Mouse (Mus musculus): ENCODE data around the gene Kcnk15. TPM values are rescaled to one million over a fixed set of nuclear protein-coding genes. Genes with fewer than 3 reads are reported as not detected.
A peak's percentile ranks its signal among the peaks of the same experiment; 100 is the strongest.

Kcnk15 gene
- polyA plus RNA-seq, 1 experiment from 2014 or later, result not detected

DNA sequence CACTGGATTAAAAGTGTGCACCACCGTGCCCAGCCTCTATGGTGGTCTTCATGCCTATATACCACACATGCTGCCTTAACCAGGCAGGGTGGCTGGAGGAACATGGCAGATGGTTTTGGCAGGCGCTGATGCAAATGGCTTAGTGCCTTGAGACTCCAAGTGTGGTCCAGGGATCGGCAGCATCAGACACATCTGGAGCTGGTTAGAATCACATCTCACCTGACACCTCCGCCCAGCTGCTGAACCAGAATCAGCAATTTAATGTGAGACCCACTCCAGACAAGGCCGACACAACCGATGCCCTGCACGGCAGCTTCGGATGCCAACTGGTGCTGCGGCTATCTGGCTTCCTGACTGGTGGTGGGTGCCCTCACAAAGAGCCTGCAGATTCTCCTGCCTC is 12.6 kb downstream of the Kcnk15 start:
- Histone ChIP-seq H3K9ac (ENCODE audit: low read length) (no peak overlapping the region), H3K27ac (ENCODE audit: low read depth, low read length) (no peak overlapping the region), H3K4me1 (ENCODE audit: control insufficient read depth, insufficient read depth, low read length) (no peaks in the 10 kb centered on the region), H3K4me3 (ENCODE audit: low read depth, low read length) (no peak overlapping the region), H3K9me3 (replicated peaks; ENCODE audit: control insufficient read depth, low read length) (no peaks in the 10 kb centered on the region), H3K36me3 (ENCODE audit: control insufficient read depth, insufficient read depth, low read length) (no peaks in the 10 kb centered on the region), H3K27me3 (replicated peaks; ENCODE audit: control insufficient read depth, insufficient read depth, low read length) (0 out of 2 replicates have a peak, but pooled peaks cover 3% of the 10 kb centered on the region), H3K4me2 (ENCODE audit: low read length) (no peak overlapping the region)
- ATAC-seq (no peak), DNase-seq (ENCODE audit: low spot score) (no peak)
- WGBS, result 94% methylated on average over 9 of the region's 9 CpGs

DNA sequence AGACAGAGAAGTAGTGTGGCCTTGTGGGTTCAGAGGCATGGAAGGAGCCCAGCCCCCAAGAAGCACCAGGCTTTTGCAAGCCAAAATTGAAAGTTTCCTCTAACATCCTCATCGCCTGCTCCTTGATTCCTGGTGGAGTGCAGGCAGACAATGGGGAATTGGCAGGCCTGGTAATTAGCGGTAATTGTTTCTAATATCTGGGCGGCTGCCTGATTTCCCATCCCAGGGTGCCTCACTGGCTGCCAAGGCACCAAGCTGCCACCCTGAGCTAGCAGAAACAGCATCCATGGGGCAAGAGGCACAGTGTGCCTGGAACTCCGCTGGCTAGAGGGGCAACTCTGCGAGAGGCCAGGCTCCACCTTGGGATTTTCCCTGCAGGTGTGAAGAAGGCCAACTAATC is 16.3 kb downstream of the Kcnk15 start:
- Histone ChIP-seq H3K27ac (ENCODE audit: low read depth, low read length) (no peak overlapping the region), H3K9ac (ENCODE audit: low read length) (no peak overlapping the region), H3K27me3 (replicated peaks; ENCODE audit: control insufficient read depth, insufficient read depth, low read length) (0 out of 2 replicates have a peak, but pooled peaks cover 3% of the 10 kb centered on the region), H3K4me2 (ENCODE audit: low read length) (no peak overlapping the region), H3K4me3 (ENCODE audit: low read depth, low read length) (no peak overlapping the region), H3K4me1 (ENCODE audit: control insufficient read depth, insufficient read depth, low read length) (peaks cover 2% of the 10 kb centered on the region), H3K36me3 (ENCODE audit: control insufficient read depth, insufficient read depth, low read length) (no peaks in the 10 kb centered on the region), H3K9me3 (replicated peaks; ENCODE audit: control insufficient read depth, low read length) (no peaks in the 10 kb centered on the region)
- ATAC-seq (no peak), DNase-seq (ENCODE audit: low spot score) (peak; percentile 63)
- 42% methylated on average over 5 of the region's 5 CpGs for WGBS

DNA sequence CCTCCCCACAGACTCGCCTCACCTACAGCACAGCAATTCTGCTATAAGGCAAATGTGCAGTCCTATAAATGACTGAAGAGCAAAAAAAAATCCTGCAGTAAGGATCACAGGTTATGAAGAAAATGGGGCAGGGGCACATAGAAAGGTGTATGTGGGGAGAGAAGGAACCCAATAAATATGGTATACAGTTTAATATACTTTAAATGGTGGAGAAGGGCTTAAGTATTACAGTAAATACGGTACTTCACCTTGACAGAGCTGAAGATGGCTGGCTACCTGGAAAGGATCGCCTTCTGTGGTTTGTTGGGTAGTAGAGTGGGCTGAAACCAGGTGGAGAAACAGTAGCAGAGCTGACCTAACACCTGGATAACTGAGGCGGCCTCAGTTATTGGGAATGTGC is 17.8 kb downstream of the Kcnk15 start:
- Histone ChIP-seq H3K9ac (ENCODE audit: low read length) (no peak overlapping the region), H3K4me3 (ENCODE audit: low read depth, low read length) (no peak overlapping the region), H3K4me2 (ENCODE audit: low read length) (no peak overlapping the region), H3K9me3 (replicated peaks; ENCODE audit: control insufficient read depth, low read length) (no peaks in the 10 kb centered on the region), H3K36me3 (ENCODE audit: control insufficient read depth, insufficient read depth, low read length) (no peaks in the 10 kb centered on the region), H3K27ac (ENCODE audit: low read depth, low read length) (no peak overlapping the region), H3K27me3 (replicated peaks; ENCODE audit: control insufficient read depth, insufficient read depth, low read length) (0 out of 2 replicates have a peak, but pooled peaks cover 3% of the 10 kb centered on the region), H3K4me1 (ENCODE audit: control insufficient read depth, insufficient read depth, low read length) (peaks cover 14% of the 10 kb centered on the region)
- no peak for DNase-seq (ENCODE audit: low spot score)
- ATAC-seq, result no peak
- WGBS, result 76% methylated on average over 4 of the region's 4 CpGs

DNA sequence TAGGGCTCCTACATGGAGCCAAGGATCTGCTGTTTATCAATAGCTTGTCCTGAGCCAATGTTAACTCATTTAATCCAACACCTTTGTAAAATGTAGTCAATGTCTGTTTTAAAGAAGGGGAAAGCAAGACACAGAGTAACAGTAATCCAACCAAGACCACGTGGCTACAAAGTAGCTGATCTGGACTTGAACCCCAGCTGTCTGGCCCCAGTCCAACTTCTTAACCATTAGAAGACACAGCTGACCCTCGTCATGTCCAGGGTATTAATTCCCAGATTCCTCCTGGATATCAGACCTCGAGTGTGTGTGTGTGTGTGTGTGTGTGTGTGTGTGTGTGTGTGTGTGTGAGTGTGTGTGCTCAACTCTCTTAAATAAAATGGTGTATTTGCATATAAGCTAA is 18.5 kb downstream of the Kcnk15 start:
- no peak for DNase-seq (ENCODE audit: low spot score)
- H3K36me3 ChIP-seq (ENCODE audit: control insufficient read depth, insufficient read depth, low read length), result no peaks in the 10 kb centered on the region
- no peak overlapping the region for H3K4me2 ChIP-seq (ENCODE audit: low read length)
- no peak for ATAC-seq
- H3K9ac ChIP-seq (ENCODE audit: low read length), result no peak overlapping the region
- peaks cover 15% of the 10 kb centered on the region for H3K4me1 ChIP-seq (ENCODE audit: control insufficient read depth, insufficient read depth, low read length)
- no peak overlapping the region for H3K27ac ChIP-seq (ENCODE audit: low read depth, low read length)
- 60% methylated on average over 3 of the region's 3 CpGs for WGBS
- H3K4me3 ChIP-seq (ENCODE audit: low read depth, low read length), result no peak overlapping the region
- no peaks in the 10 kb centered on the region for H3K9me3 ChIP-seq (replicated peaks; ENCODE audit: control insufficient read depth, low read length)
- H3K27me3 ChIP-seq (replicated peaks; ENCODE audit: control insufficient read depth, insufficient read depth, low read length), result 0 out of 2 replicates have a peak, but pooled peaks cover 3% of the 10 kb centered on the region

DNA sequence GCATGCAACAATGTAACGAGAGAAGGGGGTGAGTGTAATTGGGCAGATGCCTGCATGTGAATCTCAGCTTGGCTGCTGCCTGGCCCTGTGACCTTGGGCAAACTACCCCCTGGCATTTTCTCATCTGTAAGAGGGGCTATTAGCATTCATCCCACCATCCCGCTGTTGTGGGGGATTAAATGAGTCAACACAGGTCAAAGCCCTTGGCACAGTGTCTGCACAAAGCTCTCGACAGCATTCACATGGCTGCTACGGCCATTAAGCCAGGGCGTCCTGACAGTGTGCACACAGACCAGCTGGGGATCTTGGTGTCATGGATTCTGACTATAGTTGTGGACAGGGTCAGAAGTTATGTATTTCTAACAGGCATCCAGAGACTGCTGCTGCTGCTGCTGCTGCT is 21.4 kb downstream of the Kcnk15 start:
- Histone ChIP-seq H3K27me3 (replicated peaks; ENCODE audit: control insufficient read depth, insufficient read depth, low read length) (0 out of 2 replicates have a peak, but pooled peaks cover 3% of the 10 kb centered on the region), H3K27ac (ENCODE audit: low read depth, low read length) (no peak overlapping the region), H3K9me3 (replicated peaks; ENCODE audit: control insufficient read depth, low read length) (no peaks in the 10 kb centered on the region), H3K36me3 (ENCODE audit: control insufficient read depth, insufficient read depth, low read length) (no peaks in the 10 kb centered on the region), H3K4me2 (ENCODE audit: low read length) (no peak overlapping the region), H3K9ac (ENCODE audit: low read length) (no peak overlapping the region), H3K4me3 (ENCODE audit: low read depth, low read length) (no peak overlapping the region), H3K4me1 (ENCODE audit: control insufficient read depth, insufficient read depth, low read length) (peaks cover 15% of the 10 kb centered on the region)
- DNase-seq (ENCODE audit: low spot score) (peak; percentile 37), ATAC-seq (0 out of 2 replicates have a peak, but pooled peaks have one; percentile 30)
- WGBS, result 24% methylated on average over 5 of the region's 5 CpGs

DNA sequence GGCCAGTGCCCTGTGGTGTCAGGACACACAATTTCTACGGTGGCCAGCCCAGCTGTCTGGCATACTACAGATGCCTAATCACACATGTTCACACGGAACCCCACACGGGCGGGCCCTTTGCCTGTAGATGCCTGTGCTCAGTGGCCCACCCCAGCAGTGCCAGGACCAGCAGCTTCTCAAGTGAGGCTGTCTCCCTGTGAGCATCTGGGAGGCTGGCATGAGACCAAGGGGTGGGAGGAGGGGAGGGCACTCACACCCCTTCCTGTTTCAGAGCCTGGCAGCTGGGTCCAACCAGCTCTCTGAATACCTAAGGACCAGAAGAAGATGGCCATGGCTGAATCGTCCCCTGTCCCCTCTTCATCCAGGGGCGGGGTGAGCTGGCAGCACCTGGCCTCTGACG is 22.0 kb downstream of the Kcnk15 start:
- ATAC-seq, result peak; percentile 84
- peak; percentile 75 for DNase-seq (ENCODE audit: low spot score)
- Histone ChIP-seq H3K4me2 (ENCODE audit: low read length) (no peak overlapping the region), H3K4me1 (ENCODE audit: control insufficient read depth, insufficient read depth, low read length) (peaks cover 15% of the 10 kb centered on the region), H3K27ac (ENCODE audit: low read depth, low read length) (no peak overlapping the region), H3K9me3 (replicated peaks; ENCODE audit: control insufficient read depth, low read length) (no peaks in the 10 kb centered on the region), H3K9ac (ENCODE audit: low read length) (no peak overlapping the region), H3K36me3 (ENCODE audit: control insufficient read depth, insufficient read depth, low read length) (no peaks in the 10 kb centered on the region), H3K27me3 (replicated peaks; ENCODE audit: control insufficient read depth, insufficient read depth, low read length) (no peaks in the 10 kb centered on the region), H3K4me3 (ENCODE audit: low read depth, low read length) (no peak overlapping the region)
- whole genome bisulfite sequencing, result 57% methylated on average over 7 of the region's 7 CpGs

DNA sequence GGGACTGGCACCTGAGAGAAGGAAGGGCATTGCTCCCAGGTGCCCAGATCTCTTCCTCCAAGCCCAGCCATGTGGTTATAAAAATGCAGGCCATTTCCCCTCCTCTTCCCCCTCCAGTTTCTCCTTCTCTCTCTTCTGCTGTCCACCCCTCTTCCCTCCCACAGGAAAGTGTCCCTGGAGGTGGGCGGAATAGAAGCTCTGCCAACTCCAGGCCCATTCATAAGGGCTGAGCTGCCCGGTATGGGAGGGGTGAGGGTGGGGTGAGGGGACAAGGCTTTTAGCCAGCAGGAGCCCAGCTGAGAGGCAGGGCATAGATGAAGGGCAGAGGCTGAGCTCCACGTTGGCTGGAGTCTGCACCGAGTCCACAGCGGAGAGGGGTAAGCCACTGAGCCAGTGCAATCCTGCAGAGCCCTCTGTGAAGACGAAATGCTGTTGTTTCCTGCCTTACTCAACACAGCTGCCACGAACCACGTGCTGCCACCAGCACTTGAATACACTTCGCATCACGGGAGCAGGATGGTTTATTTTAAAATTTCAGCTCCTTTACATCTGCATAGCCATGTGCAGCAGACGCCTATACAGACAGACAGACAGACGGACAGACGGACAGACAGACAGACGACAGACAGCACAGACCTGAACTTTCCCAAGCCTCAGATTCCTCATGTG is 23.5 kb downstream of the Kcnk15 start:
- no peak overlapping the region for H3K4me3 ChIP-seq (ENCODE audit: low read depth, low read length)
- H3K27me3 ChIP-seq (replicated peaks; ENCODE audit: control insufficient read depth, insufficient read depth, low read length), result no peaks in the 10 kb centered on the region
- DNase-seq (ENCODE audit: low spot score), result no peak
- no peak for ATAC-seq
- 65% methylated on average over 14 of the region's 14 CpGs for WGBS
- no peak overlapping the region for H3K4me2 ChIP-seq (ENCODE audit: low read length)
- H3K9ac ChIP-seq (ENCODE audit: low read length), result no peak overlapping the region
- H3K27ac ChIP-seq (ENCODE audit: low read depth, low read length), result no peak overlapping the region
- H3K9me3 ChIP-seq (replicated peaks; ENCODE audit: control insufficient read depth, low read length), result no peaks in the 10 kb centered on the region
- peaks cover 15% of the 10 kb centered on the region for H3K4me1 ChIP-seq (ENCODE audit: control insufficient read depth, insufficient read depth, low read length)
- no peaks in the 10 kb centered on the region for H3K36me3 ChIP-seq (ENCODE audit: control insufficient read depth, insufficient read depth, low read length)

DNA sequence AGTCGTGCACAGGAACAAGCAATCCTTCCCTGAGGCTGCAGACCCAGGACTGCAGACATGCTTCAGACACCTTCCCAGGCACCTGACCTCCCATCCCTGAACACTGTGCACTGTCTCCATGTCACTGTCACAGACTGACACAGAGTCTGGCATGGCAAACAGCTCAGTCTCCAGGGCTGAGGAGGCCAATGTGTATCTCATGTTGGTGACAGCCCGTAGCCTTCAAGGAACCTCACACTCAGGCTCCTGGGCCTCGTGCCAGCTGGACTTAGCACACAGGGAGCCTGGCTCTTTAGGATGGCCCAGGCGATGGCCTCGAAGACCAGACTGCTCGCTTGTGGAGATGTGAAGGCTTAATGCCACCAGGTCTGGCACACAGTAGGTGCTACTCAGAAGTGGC is 27.4 kb downstream of the Kcnk15 start:
- Histone ChIP-seq H3K27me3 (replicated peaks; ENCODE audit: control insufficient read depth, insufficient read depth, low read length) (no peaks in the 10 kb centered on the region), H3K4me2 (ENCODE audit: low read length) (no peak overlapping the region), H3K9ac (ENCODE audit: low read length) (no peak overlapping the region), H3K9me3 (replicated peaks; ENCODE audit: control insufficient read depth, low read length) (no peaks in the 10 kb centered on the region), H3K4me1 (ENCODE audit: control insufficient read depth, insufficient read depth, low read length) (peaks cover 3% of the 10 kb centered on the region; the same call in 1 of the 2 replicates), H3K4me3 (ENCODE audit: low read depth, low read length) (no peak overlapping the region), H3K27ac (ENCODE audit: low read depth, low read length) (no peak overlapping the region), H3K36me3 (ENCODE audit: control insufficient read depth, insufficient read depth, low read length) (no peaks in the 10 kb centered on the region)
- DNase-seq (ENCODE audit: low spot score), result no peak
- 83% methylated on average over 6 of the region's 6 CpGs for whole genome bisulfite sequencing
- no peak for ATAC-seq

DNA sequence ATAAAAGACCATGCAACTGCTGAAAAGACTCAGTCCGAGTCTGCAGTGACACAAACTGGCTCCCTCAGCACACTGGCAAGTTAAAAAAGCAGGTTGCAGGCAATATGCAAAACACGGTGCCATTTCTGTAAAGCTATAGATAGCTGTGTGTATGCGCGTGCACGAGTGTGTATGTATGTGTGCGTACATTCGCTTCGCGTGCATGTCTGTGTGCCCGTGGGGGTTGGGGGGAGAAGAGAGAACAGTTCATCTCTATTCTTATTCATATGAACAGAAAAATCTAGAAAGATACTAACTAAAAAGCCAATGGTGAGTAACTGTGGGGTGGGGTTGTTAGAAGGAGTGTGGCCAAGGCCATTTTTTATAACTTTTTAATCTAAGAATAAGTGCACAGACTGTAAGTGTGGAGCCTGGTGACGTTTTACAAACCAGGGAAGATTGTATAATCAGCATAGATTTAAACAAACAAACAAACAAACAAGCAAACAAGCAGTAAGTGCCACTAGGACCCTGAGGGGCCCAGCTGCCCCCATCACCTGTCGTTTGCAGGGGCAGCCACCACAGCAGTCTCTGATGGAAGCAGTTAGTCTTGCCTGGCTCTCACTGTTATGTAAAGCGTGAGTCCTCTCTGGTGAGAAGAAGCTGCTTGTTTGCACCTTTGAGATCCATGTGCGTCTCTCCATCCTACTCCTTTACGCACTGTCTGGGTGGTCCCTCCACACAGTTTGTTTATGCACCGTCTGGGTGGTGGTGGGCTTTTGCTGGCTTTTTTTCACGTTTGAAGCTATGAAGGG is 29.6 kb downstream of the Kcnk15 start:
- WGBS, result 73% methylated on average over 17 of the region's 17 CpGs
- no peaks in the 10 kb centered on the region for H3K36me3 ChIP-seq (ENCODE audit: control insufficient read depth, insufficient read depth, low read length)
- ATAC-seq, result no peak

More for the DNA sequence above, 29.6 kb downstream of the Kcnk15 start:
- Histone ChIP-seq H3K4me1 (ENCODE audit: control insufficient read depth, insufficient read depth, low read length) (no peaks in the 10 kb centered on the region), H3K9ac (ENCODE audit: low read length) (no peak overlapping the region), H3K27me3 (replicated peaks; ENCODE audit: control insufficient read depth, insufficient read depth, low read length) (no peaks in the 10 kb centered on the region), H3K4me3 (ENCODE audit: low read depth, low read length) (no peak overlapping the region), H3K4me2 (ENCODE audit: low read length) (no peak overlapping the region), H3K9me3 (replicated peaks; ENCODE audit: control insufficient read depth, low read length) (no peaks in the 10 kb centered on the region), H3K27ac (ENCODE audit: low read depth, low read length) (no peak overlapping the region)
- no peak for DNase-seq (ENCODE audit: low spot score)

All from forebrain, embryonic 14.5 days (tissue).